Mouse (Mus musculus): Measurements from ENCODE around the gene Rnf2.
"Not testable (repeated sequence)": the region's sequence is repeated elsewhere in the genome, so short reads cannot be mapped to it uniquely, and the experiment has no call there.

Gene Rnf2

DNA sequence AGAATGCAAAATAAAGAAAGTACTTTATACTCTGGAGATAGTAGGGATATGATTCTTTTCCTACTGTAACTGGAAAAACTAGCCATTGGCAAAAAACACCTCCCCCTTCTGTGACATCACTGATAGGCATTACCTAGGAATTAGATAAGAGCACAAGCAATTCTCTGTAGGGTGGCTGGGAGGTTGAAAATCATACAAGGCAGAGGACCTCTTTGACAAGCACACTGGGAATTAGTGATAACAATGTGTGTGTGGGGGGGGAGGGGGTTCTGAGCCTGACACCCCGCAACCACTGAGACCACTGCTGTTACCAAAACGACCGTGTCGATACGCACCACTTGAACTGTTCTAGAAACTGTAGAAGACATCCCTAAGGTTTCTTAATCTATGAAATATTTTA is 16.0 kb downstream of the Rnf2 start:
- DNase-seq (ENCODE audit: low spot score in 2 of 2) = no peak

- DNase-seq (ENCODE audit: low spot score in 2 of 2) = peak; percentile 11 to 30
Observed at GRCm38 (mm10) chr1:151483568-151483967, 17.2 kb downstream of the Rnf2 start.

DNA sequence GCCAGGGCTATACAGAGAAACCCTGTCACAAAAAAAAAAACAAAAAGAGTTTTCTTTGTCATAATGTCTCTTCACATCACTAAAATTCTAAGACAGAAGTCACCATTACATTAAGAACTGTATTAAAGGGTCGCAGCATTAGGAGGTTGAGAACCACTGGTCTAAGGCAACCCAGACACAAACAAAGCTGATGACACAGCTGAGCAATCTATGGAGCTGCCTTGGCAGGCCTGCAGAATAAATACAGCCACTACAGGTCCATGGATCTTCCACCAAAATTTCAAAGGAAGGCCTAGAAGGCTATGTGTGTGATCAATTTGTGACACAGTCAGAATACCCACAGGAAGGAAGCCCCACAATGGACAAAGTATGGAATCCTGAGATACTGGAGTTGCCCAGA is 18.3 kb downstream of the Rnf2 start:
- no peak for DNase-seq (ENCODE audit: low spot score in 2 of 2)

GRCm38 (mm10) chr1:151472386-151472785 is 28.4 kb downstream of the Rnf2 start:
- DNase-seq (ENCODE audit: low spot score in 2 of 2) = not testable (repeated sequence)

DNA sequence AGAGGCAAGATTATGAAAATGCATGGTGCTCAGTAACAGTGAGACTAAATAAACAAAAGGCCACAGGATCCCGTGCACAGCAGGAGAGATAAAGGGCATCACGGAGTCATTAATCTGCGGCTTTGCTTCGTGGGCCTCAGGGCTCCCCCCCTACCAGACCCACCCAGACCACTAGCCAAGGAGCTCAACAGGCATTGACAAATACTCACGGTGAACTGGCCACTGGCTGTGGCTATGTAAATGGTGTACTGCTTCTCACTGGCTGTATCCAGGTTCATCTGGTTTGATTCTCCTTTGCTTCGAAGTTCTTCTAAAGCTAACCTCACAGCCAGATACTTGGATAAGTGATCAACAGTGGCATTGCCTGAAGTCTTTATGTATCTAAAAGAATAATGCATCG is 29.3 kb downstream of the Rnf2 start:
- no peak for DNase-seq (ENCODE audit: low spot score in 2 of 2)

DNA sequence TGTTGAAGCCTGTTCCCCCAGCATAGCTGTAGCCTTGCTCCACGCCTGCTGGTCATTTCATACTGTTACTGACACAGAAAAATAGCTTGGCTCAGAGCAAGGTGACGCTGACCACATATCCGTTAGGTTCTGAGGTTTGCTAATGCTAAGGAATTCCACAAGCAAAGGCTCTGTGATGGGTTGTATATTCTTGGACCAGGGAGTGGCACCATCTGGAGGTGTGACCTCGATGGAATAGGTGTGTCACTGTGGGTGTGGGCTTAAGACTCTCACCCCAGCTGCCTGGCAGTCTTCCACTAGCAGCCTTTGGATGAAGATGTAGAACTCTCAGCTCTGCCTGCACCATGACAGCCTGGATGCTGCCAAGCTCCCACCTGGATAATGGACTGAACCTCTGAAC is 34.2 kb downstream of the Rnf2 start:
- no peak for DNase-seq (ENCODE audit: low spot score in 2 of 2)

DNA sequence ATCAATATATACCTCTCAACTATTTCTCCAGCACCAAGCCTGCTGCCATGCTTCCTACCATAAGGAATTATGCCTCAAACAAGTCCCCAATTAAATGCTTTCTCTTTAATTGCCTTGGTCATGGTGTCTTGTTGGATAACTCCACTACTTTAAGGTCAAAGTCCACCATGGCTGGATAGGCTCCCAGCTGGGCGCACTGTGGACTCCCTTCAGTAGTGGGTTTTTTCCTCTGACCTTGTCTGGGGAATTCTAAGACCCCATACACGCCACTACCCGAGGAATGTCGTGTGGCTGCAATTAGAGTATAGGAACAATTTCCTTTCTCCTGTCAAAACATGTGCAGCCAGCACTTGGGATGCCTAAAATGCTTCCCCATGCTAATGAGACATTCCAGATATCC is 35.8 kb downstream of the Rnf2 start:
- DNase-seq (ENCODE audit: low spot score in 2 of 2) = no peak

- no peak for DNase-seq (ENCODE audit: low spot score in 2 of 2)
Observed at GRCm38 (mm10) chr1:151461265-151461664, 39.5 kb downstream of the Rnf2 start.

GRCm38 (mm10) chr1:151457087-151457486 is 43.7 kb downstream of the Rnf2 start:
- DNase-seq (ENCODE audit: low spot score in 2 of 2) = no peak

DNA sequence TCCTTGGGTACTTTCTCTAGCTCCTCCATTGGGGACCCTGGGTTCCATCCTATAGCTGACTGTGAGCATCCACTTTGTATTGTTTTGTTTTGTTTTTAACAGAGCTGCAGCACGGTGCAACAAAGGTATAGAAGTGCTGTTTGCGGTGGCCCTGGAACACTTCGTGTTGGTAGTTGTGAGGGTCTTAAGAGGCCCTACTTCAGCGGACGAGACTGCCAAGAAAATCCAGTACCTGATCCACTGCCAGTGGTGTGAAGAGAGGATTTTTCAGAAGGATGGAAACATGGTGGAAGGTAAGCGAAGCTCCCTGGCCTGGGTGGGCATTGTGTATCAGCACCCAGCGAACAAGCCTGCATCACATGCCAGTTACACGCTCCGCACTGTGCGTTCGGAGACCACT is 48.8 kb downstream of the Rnf2 start:
- no peak for DNase-seq (ENCODE audit: low spot score in 2 of 2)

- no peak for DNase-seq (ENCODE audit: low spot score in 2 of 2)
Observed at GRCm38 (mm10) chr1:151450851-151451250, 49.9 kb downstream of the Rnf2 start.

DNA sequence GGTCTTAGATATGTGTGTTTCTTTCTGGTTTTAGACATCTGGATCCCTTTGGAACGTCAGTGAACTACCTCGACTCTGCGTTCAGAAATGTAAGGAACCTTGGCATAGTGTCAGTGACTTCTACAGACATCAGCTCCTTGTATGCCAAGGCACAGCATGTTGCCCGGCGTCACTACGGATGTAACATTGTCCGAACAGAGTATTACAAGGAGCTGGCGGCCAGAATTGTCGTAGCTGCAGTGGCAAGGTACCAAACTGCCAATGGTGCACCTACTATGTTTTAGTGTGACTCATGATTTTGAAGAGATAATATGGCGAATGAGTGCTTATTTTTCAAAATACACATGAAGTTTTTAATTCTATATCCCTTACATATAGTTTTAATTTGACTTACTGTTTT is 50.9 kb downstream of the Rnf2 start:
- no peak for DNase-seq (ENCODE audit: low spot score in 2 of 2)

DNA sequence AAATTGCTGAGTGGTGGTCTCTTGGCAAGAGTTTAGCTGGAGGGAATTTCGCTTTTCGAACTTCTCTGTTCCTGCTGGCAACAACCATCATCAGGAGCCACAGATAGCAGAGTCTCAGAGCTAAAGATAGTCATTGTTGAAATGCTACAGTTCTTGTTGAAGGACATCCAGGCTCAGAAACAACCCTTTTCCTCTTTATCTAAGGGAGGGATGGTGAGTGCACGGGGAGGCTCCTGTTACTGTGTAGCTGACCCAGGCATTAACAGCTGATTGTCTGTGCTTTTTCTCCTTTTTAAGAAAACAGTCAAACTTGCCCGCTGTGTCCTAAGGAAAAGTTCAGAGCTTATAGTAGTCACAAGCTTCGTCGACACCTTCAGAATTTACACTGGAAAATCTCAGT is 65.3 kb downstream of the Rnf2 start:
- no peak for DNase-seq (ENCODE audit: low spot score in 2 of 2)

- no peak for DNase-seq (ENCODE audit: low spot score in 2 of 2)
Observed at GRCm38 (mm10) chr1:151429316-151429715, 71.4 kb downstream of the Rnf2 start.

DNA sequence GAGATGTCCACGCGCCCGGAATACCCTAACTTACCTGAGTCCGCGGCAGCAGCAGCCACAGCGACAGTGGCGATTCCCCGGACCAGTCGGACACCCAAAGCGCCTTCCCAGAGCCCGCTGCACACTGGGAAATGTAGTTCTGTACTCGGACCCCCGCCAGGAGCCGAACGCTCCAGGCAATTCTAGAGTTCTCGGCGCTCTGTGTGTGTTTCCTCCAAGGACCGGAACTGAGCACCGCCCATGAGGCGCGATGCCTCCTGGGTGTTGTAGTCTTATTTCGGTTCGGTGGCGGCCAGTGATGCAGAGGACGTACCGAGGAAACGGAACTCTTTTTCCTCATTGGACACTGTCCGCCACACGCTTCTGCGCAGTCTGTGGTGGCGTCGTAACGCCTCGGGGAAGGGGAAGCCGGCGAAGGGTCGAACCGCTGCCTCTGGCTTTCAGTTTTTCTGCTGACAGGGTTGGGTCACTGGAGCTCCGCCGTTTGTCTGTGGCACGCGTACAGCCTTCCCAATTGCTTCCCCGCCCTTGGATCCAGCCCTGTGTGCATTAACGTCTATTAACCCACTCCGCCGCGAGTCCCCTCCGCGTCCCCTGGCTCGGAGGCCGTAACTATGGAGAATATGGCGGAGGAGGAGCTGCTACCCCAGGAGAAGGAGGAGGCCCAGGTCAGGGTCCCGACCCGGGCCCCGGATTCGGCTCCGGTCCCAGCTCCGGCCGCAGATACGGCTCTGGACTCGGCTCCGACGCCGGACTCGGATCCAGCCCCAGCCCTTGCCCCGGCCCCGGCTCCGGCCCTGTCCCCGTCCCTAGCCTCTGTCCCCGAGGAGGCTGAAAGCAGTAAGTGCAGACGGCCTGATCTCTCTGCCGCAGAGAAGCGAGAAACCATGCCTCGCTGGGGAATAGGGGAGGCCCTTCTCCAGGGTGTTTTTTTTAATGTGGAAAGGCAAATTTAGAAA is 72.2 kb downstream of the Rnf2 start, which contains the start of the genes Swt1 and Trmt1l:
Gene Swt1 (minus strand): TSS at position 193 of the 959 bp plus-strand sequence.
Gene Trmt1l (plus strand): TSS at position 280 of the 959 bp plus-strand sequence.
- DNase-seq (ENCODE audit: low spot score in 2 of 2) = peak; percentile 87 to 90

DNA sequence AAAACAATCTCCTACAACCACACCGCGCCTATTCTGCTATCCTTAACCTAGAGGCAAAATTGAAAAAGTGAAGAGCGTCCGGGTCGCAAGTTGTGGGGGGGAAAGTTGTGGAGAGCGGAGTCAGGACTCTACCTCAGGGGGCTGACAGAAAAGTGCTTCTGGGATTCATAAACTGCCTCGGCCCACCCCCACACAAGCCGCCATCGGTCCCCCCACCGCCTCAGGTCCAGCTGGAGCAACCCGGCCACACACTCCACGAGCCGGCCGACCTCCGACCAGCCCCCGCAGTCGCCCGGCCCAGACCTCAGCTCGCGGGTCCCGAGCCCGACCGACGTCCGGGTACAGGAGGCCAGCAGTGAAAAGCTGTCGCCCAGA is 72.9 kb downstream of the Rnf2 start:
- no peak for DNase-seq (ENCODE audit: low spot score in 2 of 2)

- no peak for DNase-seq (ENCODE audit: low spot score in 2 of 2)
Observed at GRCm38 (mm10) chr1:151426947-151427600, 73.7 kb downstream of the Rnf2 start.

DNA sequence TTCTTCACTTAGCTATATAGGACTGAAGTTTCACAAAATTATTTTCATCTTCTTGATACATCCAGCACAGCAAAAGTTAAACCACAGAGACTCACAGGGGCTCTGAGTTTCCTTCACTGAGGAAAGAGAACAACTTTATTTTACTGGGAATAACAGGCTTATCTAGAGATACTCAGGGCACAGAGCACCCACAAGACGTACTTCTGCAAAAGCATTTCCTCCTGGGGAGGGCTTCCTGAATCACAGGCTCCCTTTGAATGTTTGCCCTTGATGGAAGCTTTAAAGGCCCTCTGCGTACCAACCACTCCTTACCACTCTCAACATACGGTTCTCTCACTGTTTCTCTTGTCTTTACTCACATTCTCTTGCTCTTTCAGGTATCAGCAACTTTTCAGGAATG is 78.6 kb downstream of the Rnf2 start:
- no peak for DNase-seq (ENCODE audit: low spot score in 2 of 2)

- no peak for DNase-seq (ENCODE audit: low spot score in 2 of 2)
Observed at GRCm38 (mm10) chr1:151409827-151410226, 90.9 kb downstream of the Rnf2 start.

All from thymus, postnatal 10 days (tissue).